Mouse (Mus musculus): Measurements from ENCODE around the gene Kif18b.

The Kif18b gene

GRCm38 (mm10) chr11:102880585-102881313 is 44.2 kb downstream of the Kif18b start, which contains the start of the genes Eftud2 and Ccdc103:
Eftud2 (minus strand) TSS chr11:102880985.
Ccdc103 (plus strand) TSS chr11:102881204.
- peak; percentile 74 for DNase-seq (ENCODE audit: low spot score)

- DNase-seq (ENCODE audit: low spot score), result no peak
These were observed 45.4 kb downstream of the Kif18b start for GRCm38 (mm10) chr11:102879558-102879957.

- DNase-seq (ENCODE audit: low spot score), result no peak
These were observed 50.1 kb downstream of the Kif18b start for GRCm38 (mm10) chr11:102874801-102875334.

GRCm38 (mm10) chr11:102864272-102864671 is 60.7 kb downstream of the Kif18b start:
- DNase-seq (ENCODE audit: low spot score), result no peak

- DNase-seq (ENCODE audit: low spot score), result no peak
These were observed 65.0 kb downstream of the Kif18b start for GRCm38 (mm10) chr11:102859933-102860332.

- no peak for DNase-seq (ENCODE audit: low spot score)
These were observed 66.0 kb downstream of the Kif18b start for GRCm38 (mm10) chr11:102858951-102859350.

GRCm38 (mm10) chr11:102855941-102856340 is 69.0 kb downstream of the Kif18b start:
- DNase-seq (ENCODE audit: low spot score), result no peak

Data from urinary bladder, postnatal 10 days (tissue).